Mouse (Mus musculus) layer of hippocampus, adult 18-20 months (tissue): ENCODE measurements around the gene Nlrc5. TPM values are rescaled to one million over a fixed set of nuclear protein-coding genes. Genes with fewer than 3 reads are reported as not detected.
A peak's percentile ranks its signal among the peaks of the same experiment; 100 is the strongest.

Experiments
- DNase-seq, 2 experiments: peaks; one replicate each; pipeline ENCODE4 v3.0.0; 2022; ENCODE audit warnings: low spot score in 2 of 2
- total RNA-seq, 2 experiments: library from RNA; stranded (reverse); gene quantifications; 2 replicates each; pipeline ENCODE4 v1.2.3; 2021

Gene Nlrc5
- total RNA-seq, 2 experiments from 2014 or later = 0.30 to 1.1 TPM

GRCm38 (mm10) chr8:94524554-94524953 lies 90.4 kb downstream of the Nlrc5 start:
- DNase-seq = no peak

- no peak for DNase-seq
Observed at GRCm38 (mm10) chr8:94527178-94527577, 93.0 kb downstream of the Nlrc5 start.

- peak; percentile 32 to 78 for DNase-seq
Observed at GRCm38 (mm10) chr8:94528245-94528644, 94.1 kb downstream of the Nlrc5 start.

GRCm38 (mm10) chr8:94529875-94530274 lies 95.7 kb downstream of the Nlrc5 start:
- no peak for DNase-seq

GRCm38 (mm10) chr8:94530643-94531042 lies 96.5 kb downstream of the Nlrc5 start:
- DNase-seq = no peak

GRCm38 (mm10) chr8:94532000-94532399 lies 97.8 kb downstream of the Nlrc5 start:
- DNase-seq = no peak

- no peak for DNase-seq
Observed at GRCm38 (mm10) chr8:94532525-94532872, 98.3 kb downstream of the Nlrc5 start.

GRCm38 (mm10) chr8:94532873-94533671 lies 98.9 kb downstream of the Nlrc5 start, which contains the start of gene Cpne2:
Gene Cpne2 (plus strand): TSS chr8:94532990.
- peak; percentile 35 to 43 for DNase-seq

GRCm38 (mm10) chr8:94534612-94535011 lies 100.5 kb downstream of the Nlrc5 start:
- no peak for DNase-seq

- DNase-seq = no peak
Observed at GRCm38 (mm10) chr8:94535631-94536030, 101.5 kb downstream of the Nlrc5 start.

- no peak for DNase-seq
Observed at GRCm38 (mm10) chr8:94537456-94537855, 103.3 kb downstream of the Nlrc5 start.

- no peak for DNase-seq
Observed at GRCm38 (mm10) chr8:94540025-94540424, 105.9 kb downstream of the Nlrc5 start.

GRCm38 (mm10) chr8:94540889-94541795 lies 107.0 kb downstream of the Nlrc5 start:
- no peak for DNase-seq

- no peak for DNase-seq
Observed at GRCm38 (mm10) chr8:94543981-94544380, 109.8 kb downstream of the Nlrc5 start.

- no peak for DNase-seq
Observed at GRCm38 (mm10) chr8:94549041-94549440, 114.9 kb downstream of the Nlrc5 start.

- DNase-seq = no peak
Observed at GRCm38 (mm10) chr8:94549482-94549881, 115.3 kb downstream of the Nlrc5 start.

GRCm38 (mm10) chr8:94549998-94550397 lies 115.8 kb downstream of the Nlrc5 start:
- DNase-seq = no peak

GRCm38 (mm10) chr8:94551471-94552422 lies 117.6 kb downstream of the Nlrc5 start:
- DNase-seq = peak; percentile 70 to 82

- DNase-seq = no peak
Observed at GRCm38 (mm10) chr8:94552696-94553095, 118.5 kb downstream of the Nlrc5 start.

GRCm38 (mm10) chr8:94557281-94557680 lies 123.1 kb downstream of the Nlrc5 start:
- DNase-seq = no peak

- peak in 1 of 2 experiments; percentile 45 for DNase-seq
Observed at GRCm38 (mm10) chr8:94561256-94561655, 127.1 kb downstream of the Nlrc5 start.
